Mouse (Mus musculus): ENCODE results near the gene Lix1.

DNA sequence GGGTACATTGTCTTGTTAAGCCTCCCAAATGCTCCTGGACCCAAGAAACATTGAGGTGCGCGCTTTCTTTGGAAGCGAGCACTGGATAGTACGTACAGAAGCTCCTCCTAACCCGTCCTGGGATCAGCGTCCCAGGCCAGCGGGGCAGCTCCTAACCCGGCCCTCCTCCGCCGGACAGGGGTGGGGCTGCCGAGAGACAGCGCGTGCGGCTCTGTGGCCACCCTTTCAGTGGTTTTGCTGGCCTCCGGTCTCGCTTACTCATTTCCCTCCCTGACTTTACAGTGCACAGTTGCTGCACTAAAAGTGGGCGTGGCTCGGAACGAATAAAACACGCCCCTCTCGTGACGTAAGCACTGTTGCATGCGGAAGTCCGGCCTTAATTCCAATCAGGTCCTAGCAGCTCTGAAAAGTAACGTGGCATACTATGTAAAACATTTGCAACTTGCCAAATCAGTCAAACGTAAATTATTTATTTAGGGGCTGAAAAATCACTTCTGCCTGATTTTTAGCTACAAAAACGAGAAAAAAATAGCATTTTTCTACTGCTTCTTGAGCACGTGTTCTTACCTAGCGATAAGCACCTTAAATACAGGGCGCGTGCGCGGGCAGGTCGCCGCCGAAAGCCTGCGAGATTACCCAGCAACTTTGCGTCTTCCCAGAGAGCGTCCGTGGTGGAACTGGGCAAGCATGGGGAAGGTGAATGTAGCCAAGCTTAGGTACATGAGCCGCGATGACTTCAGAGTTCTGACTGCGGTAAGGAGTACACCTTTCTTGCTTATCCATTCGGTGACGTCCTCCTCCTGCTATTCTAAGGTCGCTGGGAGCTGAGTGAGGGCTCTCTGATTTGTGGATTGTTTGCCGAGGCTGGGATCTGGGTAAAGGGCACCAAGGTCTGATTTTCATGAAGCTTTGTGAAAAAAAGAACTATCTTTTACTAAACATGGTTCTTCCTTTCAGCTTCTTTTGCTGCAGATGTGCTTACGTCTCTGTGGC, 28.3 kb upstream of the Lix1 start, which contains the start of gene Riok2:
- TF ChIP-seq CTCF (IDR thresholded peaks at IDR 0.05; ENCODE audit: control insufficient read depth, insufficient read depth, low read length) (no peak), POLR2A (IDR thresholded peaks at IDR 0.05; ENCODE audit: borderline replicate concordance, control insufficient read depth, low read depth, low read length) (peak; percentile 69; the same call in 1 of the 2 replicates)
